Mouse (Mus musculus): ENCODE data around the gene Slf1. TPM values are rescaled to one million over a fixed set of nuclear protein-coding genes. Genes with fewer than 3 reads are reported as not detected.
"Not testable (repeated sequence)": the region's sequence is repeated elsewhere in the genome, so short reads cannot be mapped to it uniquely, and the experiment has no call there.

Gene Slf1
- polyA plus RNA-seq (2015; fragmentation: Nextera tagmentation; extraction: Ambion mirVana) = 32.2 and 38.2 TPM in 2 replicates

DNA sequence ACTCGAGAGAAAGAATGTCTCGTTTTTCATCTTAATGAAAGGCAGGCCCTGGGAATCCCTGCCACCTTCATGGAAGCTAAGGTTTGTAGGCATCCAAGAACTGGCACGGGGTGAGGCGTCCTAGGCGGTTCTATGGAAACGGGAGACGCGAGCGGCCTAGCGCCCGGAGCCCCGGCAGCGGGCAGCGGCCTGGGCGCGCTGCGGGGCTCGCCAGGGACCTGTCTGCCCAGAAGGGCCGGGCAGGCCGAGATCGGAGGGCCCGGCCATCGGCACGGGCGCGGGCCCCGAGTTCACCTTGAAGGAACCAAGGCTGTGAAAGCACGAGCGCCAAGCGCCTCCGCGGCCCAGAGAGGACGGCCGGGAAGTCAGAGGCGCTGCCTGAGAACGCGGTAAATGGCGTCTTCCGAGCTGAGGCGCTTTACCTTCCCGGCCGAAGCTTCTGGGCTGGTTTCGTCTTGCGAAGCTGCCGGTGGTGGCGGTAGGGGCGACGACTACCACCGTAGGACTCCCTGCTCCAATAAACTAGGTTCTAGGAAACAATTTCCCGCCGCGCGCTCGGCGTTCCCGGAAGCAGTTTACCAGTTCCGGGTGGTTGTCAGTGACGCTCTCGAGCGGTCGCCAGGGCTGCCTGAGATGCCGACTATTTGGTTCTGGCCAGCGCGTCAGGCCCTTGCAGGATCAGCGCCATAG lies at the start of gene Slf1, which contains the start of gene 2210408I21Rik:
Gene Slf1 (minus strand): TSS at position 543 of the 690 bp plus-strand sequence.
Gene 2210408I21Rik (plus strand): TSS at position 610 of the 690 bp plus-strand sequence.
- peak within 1 kb of the TSS; percentile 93 for H3K27ac ChIP-seq
- peak within 1 kb of the TSS; percentile 65 for H3K4me2 ChIP-seq
- H3K36me3 ChIP-seq = no peaks in the 10 kb centered on the region
- H3K4me1 ChIP-seq (replicated peaks) = peaks cover 15% of the 10 kb centered on the region
- H3K4me3 ChIP-seq = peak within 1 kb of the TSS; percentile 97
- H3K27me3 ChIP-seq = no peaks in the 10 kb centered on the region
- under 1% methylated on average over 65 of the region's 65 CpGs for WGBS
- ATAC-seq (ENCODE audit: low FRiP score) = peak; percentile 99
- no peaks in the 10 kb centered on the region for H3K9me3 ChIP-seq
- H3K9ac ChIP-seq = peak within 1 kb of the TSS; percentile 91

DNA sequence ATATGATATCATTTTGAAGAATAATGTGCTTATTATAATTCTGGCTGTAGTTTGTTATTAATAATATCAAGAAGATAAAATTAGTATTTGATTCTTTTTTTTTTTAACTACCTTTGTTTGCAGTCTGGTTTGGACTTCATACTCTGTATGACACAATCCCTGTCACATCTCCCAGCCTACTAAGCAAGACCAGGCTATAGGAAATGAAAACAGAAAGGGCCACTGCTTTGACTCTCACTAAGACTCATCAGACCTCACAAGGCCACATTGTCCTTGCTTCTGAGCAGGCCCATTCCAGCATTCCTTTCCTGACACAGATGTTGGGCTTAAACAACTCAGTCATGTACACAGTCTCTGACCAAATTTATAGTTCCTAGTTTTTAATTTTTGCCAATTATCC lies 42.7 kb upstream of the Slf1 start:
- no peak overlapping the region for H3K9ac ChIP-seq
- no peak for ATAC-seq (ENCODE audit: low FRiP score)
- H3K4me3 ChIP-seq = no peak overlapping the region
- H3K27ac ChIP-seq = no peak overlapping the region
- no peaks in the 10 kb centered on the region for H3K36me3 ChIP-seq
- H3K9me3 ChIP-seq = no peaks in the 10 kb centered on the region
- H3K4me2 ChIP-seq = no peak overlapping the region
- H3K4me1 ChIP-seq (replicated peaks) = no peaks in the 10 kb centered on the region
- H3K27me3 ChIP-seq = no peaks in the 10 kb centered on the region

GRCm38 (mm10) chr13:77140890-77141289 lies 5.6 kb upstream of the Slf1 start:
- Histone ChIP-seq H3K9me3 (no peaks in the 10 kb centered on the region), H3K27me3 (no peaks in the 10 kb centered on the region), H3K36me3 (no peaks in the 10 kb centered on the region), H3K4me3 (no peak overlapping the region), H3K4me1 (replicated peaks) (peaks cover 13% of the 10 kb centered on the region), H3K9ac (no peak overlapping the region), H3K27ac (no peak overlapping the region), H3K4me2 (no peak overlapping the region)
- ATAC-seq (ENCODE audit: low FRiP score) = no peak
- WGBS = 90% methylated on average over 2 of the region's 2 CpGs

DNA sequence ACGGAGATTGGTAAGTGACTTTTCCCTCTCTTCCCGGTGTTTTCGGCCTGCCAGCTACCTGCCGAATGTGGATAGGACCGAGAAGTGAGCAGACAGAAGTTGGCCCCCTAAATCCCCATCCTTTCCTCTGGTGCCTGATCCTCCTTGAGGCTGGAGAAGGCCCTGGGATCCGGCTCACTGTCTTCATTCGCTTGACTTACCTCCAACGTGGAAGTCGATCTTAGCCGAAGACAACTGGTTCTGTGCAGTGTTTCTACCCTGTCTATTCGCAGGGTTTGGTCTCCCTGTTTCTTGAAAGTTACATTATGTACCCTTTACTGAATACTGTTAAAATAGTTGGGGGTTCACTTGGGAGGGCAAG lies 328 bp upstream of the Slf1 start:
- peak overlapping the region; percentile 97 for H3K4me3 ChIP-seq
- H3K27ac ChIP-seq = peak overlapping the region; percentile 93
- no peaks in the 10 kb centered on the region for H3K27me3 ChIP-seq
- peak overlapping the region; percentile 78 for H3K9ac ChIP-seq
- H3K9me3 ChIP-seq = no peaks in the 10 kb centered on the region
- peak overlapping the region; percentile 65 for H3K4me2 ChIP-seq
- peak; percentile 84 for ATAC-seq (ENCODE audit: low FRiP score)
- H3K4me1 ChIP-seq (replicated peaks) = peaks cover 15% of the 10 kb centered on the region
- WGBS = 1% methylated on average over 11 of the region's 11 CpGs
- no peaks in the 10 kb centered on the region for H3K36me3 ChIP-seq

GRCm38 (mm10) chr13:77131132-77131531 lies 4.1 kb downstream of the Slf1 start:
- Histone ChIP-seq H3K4me3 (no peak overlapping the region), H3K9me3 (no peaks in the 10 kb centered on the region), H3K4me1 (replicated peaks) (peaks cover 4% of the 10 kb centered on the region), H3K27me3 (no peaks in the 10 kb centered on the region), H3K36me3 (no peaks in the 10 kb centered on the region), H3K9ac (no peak overlapping the region), H3K4me2 (no peak overlapping the region), H3K27ac (no peak overlapping the region)
- 94% methylated on average over 2 of the region's 2 CpGs for WGBS
- no peak for ATAC-seq (ENCODE audit: low FRiP score)

DNA sequence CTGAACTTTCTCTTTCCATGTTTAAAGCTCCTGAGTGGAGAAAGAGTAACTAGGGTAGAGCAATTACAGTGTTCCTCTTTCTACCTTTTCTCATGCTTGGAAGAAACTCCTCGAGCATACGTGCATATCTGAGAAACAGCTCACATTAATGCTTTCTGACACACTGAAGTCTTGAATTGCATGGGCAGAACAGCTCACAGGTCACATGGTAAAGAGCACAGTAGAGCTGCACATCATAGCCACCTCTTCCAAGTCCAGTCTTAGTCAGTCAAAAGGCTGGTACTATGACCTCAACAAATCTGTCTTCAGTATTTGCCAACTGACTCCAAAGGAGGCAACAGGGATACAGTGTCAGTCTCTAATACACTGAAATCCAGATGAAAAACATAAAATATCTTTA lies 7.0 kb downstream of the Slf1 start:
- WGBS = 94% methylated on average over 2 of the region's 2 CpGs
- Histone ChIP-seq H3K4me2 (no peak overlapping the region), H3K9ac (no peak overlapping the region), H3K9me3 (no peaks in the 10 kb centered on the region), H3K36me3 (peaks cover 10% of the 10 kb centered on the region), H3K27ac (no peak overlapping the region), H3K27me3 (no peaks in the 10 kb centered on the region), H3K4me1 (replicated peaks) (0 out of 2 replicates have a peak, but pooled peaks cover 2% of the 10 kb centered on the region), H3K4me3 (no peak overlapping the region)
- no peak for ATAC-seq (ENCODE audit: low FRiP score)

DNA sequence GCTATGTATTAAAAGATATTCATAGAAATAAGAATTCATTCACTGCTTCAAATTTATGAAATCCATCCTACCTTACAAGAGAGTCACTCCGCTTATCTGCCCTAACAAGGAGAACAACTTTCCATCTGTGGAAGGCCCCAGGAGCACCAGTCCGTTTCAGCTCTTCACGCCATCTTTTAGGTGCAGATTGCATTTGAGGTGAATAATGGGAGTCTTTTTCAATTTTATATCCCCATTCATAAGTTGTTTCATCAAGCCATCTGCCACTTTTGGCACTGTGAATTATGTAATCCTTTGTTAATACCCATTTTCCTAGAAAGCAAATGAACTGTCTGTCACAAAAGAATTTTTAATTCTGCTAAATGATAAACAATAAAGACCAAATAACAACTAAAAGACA lies 10.1 kb downstream of the Slf1 start:
- Histone ChIP-seq H3K27ac (no peak overlapping the region), H3K27me3 (no peaks in the 10 kb centered on the region), H3K4me2 (no peak overlapping the region), H3K9ac (no peak overlapping the region), H3K4me1 (replicated peaks) (no peaks in the 10 kb centered on the region), H3K9me3 (no peaks in the 10 kb centered on the region), H3K4me3 (no peak overlapping the region), H3K36me3 (peaks cover 10% of the 10 kb centered on the region)
- 86% methylated on average over 3 of the region's 3 CpGs for WGBS
- no peak for ATAC-seq (ENCODE audit: low FRiP score)

GRCm38 (mm10) chr13:77118695-77119094 lies 16.6 kb downstream of the Slf1 start:
- H3K9me3 ChIP-seq = no peaks in the 10 kb centered on the region
- WGBS = 98% methylated on average over 4 of the region's 4 CpGs

GRCm38 (mm10) chr13:77107734-77108133 lies 27.5 kb downstream of the Slf1 start:
- Histone ChIP-seq H3K27ac (no peak overlapping the region), H3K4me2 (no peak overlapping the region), H3K27me3 (no peaks in the 10 kb centered on the region), H3K4me3 (no peak overlapping the region), H3K9me3 (no peaks in the 10 kb centered on the region), H3K36me3 (peaks cover 4% of the 10 kb centered on the region), H3K4me1 (replicated peaks) (no peaks in the 10 kb centered on the region), H3K9ac (no peak overlapping the region)
- ATAC-seq (ENCODE audit: low FRiP score) = no peak

More at GRCm38 (mm10) chr13:77118695-77119094, 16.6 kb downstream of the Slf1 start:
- Histone ChIP-seq H3K27ac (no peak overlapping the region), H3K27me3 (no peaks in the 10 kb centered on the region), H3K9ac (no peak overlapping the region), H3K36me3 (no peaks in the 10 kb centered on the region; the same call in 1 of the 2 replicates), H3K4me2 (no peak overlapping the region), H3K4me3 (no peak overlapping the region), H3K4me1 (replicated peaks) (no peaks in the 10 kb centered on the region)
- ATAC-seq (ENCODE audit: low FRiP score) = no peak

GRCm38 (mm10) chr13:77092876-77093275 lies 42.4 kb downstream of the Slf1 start:
- not testable (repeated sequence) for H3K4me1 ChIP-seq (replicated peaks); H3K27me3 ChIP-seq; H3K4me2 ChIP-seq; ATAC-seq (ENCODE audit: low FRiP score); H3K27ac ChIP-seq; H3K4me3 ChIP-seq; H3K9ac ChIP-seq; H3K9me3 ChIP-seq
- 100% methylated on average over 1 of the region's 1 CpGs for WGBS
- peaks cover 26% of the 10 kb centered on the region for H3K36me3 ChIP-seq

GRCm38 (mm10) chr13:77072030-77072429 lies 63.2 kb downstream of the Slf1 start:
- Histone ChIP-seq H3K27ac (no peak overlapping the region), H3K4me1 (replicated peaks) (no peaks in the 10 kb centered on the region), H3K27me3 (no peaks in the 10 kb centered on the region), H3K9me3 (peaks cover 6% of the 10 kb centered on the region), H3K9ac (no peak overlapping the region), H3K4me2 (no peak overlapping the region), H3K4me3 (no peak overlapping the region), H3K36me3 (peaks cover 11% of the 10 kb centered on the region)
- ATAC-seq (ENCODE audit: low FRiP score) = no peak

- H3K4me3 ChIP-seq = no peak overlapping the region
Observed at GRCm38 (mm10) chr13:77068847-77069246, 66.4 kb downstream of the Slf1 start.

DNA sequence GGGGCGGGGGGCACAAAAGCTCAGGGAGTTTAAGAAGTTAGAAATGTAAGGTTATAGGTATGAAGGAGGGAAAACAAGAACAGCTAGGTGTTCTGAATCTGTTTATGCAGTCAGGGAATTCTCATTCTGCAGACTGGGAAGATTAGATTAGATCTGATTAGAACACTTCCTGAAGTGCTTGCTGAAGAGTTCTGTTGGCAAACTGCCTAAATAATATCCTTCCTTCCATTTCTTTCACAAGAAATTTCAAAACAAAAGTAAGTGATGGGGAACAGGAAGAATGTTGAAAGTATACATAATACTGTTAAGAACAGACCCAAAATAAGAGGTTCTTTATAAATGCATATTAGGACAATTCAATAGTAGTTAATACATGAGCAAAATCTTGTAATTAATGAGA lies 72.1 kb downstream of the Slf1 start:
- H3K27ac ChIP-seq = no peak overlapping the region
- H3K4me2 ChIP-seq = no peak overlapping the region
- no peak overlapping the region for H3K9ac ChIP-seq
- H3K27me3 ChIP-seq = no peaks in the 10 kb centered on the region
- H3K9me3 ChIP-seq = no peaks in the 10 kb centered on the region
- no peak overlapping the region for H3K4me3 ChIP-seq
- H3K36me3 ChIP-seq = peaks cover 8% of the 10 kb centered on the region; the same call in 1 of the 2 replicates
- WGBS = 94% methylated on average over 1 of the region's 1 CpGs
- H3K4me1 ChIP-seq (replicated peaks) = no peaks in the 10 kb centered on the region
- no peak for ATAC-seq (ENCODE audit: low FRiP score)

More at GRCm38 (mm10) chr13:77068847-77069246, 66.4 kb downstream of the Slf1 start:
- Histone ChIP-seq H3K4me1 (replicated peaks) (no peaks in the 10 kb centered on the region), H3K27me3 (no peaks in the 10 kb centered on the region), H3K27ac (no peak overlapping the region), H3K4me2 (no peak overlapping the region), H3K9ac (no peak overlapping the region), H3K9me3 (no peaks in the 10 kb centered on the region), H3K36me3 (peaks cover 5% of the 10 kb centered on the region; the same call in 1 of the 2 replicates)
- no peak for ATAC-seq (ENCODE audit: low FRiP score)
- 91% methylated on average over 1 of the region's 1 CpGs for whole genome bisulfite sequencing
